Mouse (Mus musculus) spleen, postnatal 36 days (tissue): ENCODE measurements around the gene Ccl6.

Experiments
- DNase-seq, 2 experiments: peaks; one replicate each; pipeline ENCODE4 v3.0.0; 2022; ENCODE audit warnings: low spot score in 2 of 2, mixed read lengths in 1 of 2

Ccl6 gene

GRCm38 (mm10) chr11:83592853-83593252, at the start of gene Ccl6:
Gene Ccl6 (minus strand): TSS chr11:83593087.
- no peak for DNase-seq

- no peak for DNase-seq
Measured at GRCm38 (mm10) chr11:83641216-83641615, 48.3 kb upstream of the Ccl6 start.

GRCm38 (mm10) chr11:83640141-83640540, 47.3 kb upstream of the Ccl6 start:
- DNase-seq, result peak; percentile 69 to 75

GRCm38 (mm10) chr11:83639533-83639932, 46.6 kb upstream of the Ccl6 start:
- peak; percentile 35 to 50 for DNase-seq

GRCm38 (mm10) chr11:83638934-83639333, 46.0 kb upstream of the Ccl6 start:
- no peak for DNase-seq

GRCm38 (mm10) chr11:83636742-83637235, 43.9 kb upstream of the Ccl6 start:
- no peak for DNase-seq

- DNase-seq, result no peak
Measured at GRCm38 (mm10) chr11:83634898-83635297, 42.0 kb upstream of the Ccl6 start.

- no peak for DNase-seq
Measured at GRCm38 (mm10) chr11:83634425-83634824, 41.5 kb upstream of the Ccl6 start.

- DNase-seq, result no peak
Measured at GRCm38 (mm10) chr11:83632744-83633143, 39.9 kb upstream of the Ccl6 start.

GRCm38 (mm10) chr11:83631065-83631464, 38.2 kb upstream of the Ccl6 start:
- no peak for DNase-seq

GRCm38 (mm10) chr11:83630630-83631029, 37.7 kb upstream of the Ccl6 start:
- DNase-seq, result no peak

GRCm38 (mm10) chr11:83628808-83629207, 35.9 kb upstream of the Ccl6 start:
- DNase-seq, result no peak

- DNase-seq, result no peak
Measured at GRCm38 (mm10) chr11:83623586-83623985, 30.7 kb upstream of the Ccl6 start.

- DNase-seq, result no peak
Measured at GRCm38 (mm10) chr11:83619037-83619436, 26.1 kb upstream of the Ccl6 start.

- DNase-seq, result no peak
Measured at GRCm38 (mm10) chr11:83618238-83618637, 25.4 kb upstream of the Ccl6 start.

GRCm38 (mm10) chr11:83616586-83616985, 23.7 kb upstream of the Ccl6 start:
- DNase-seq, result no peak

GRCm38 (mm10) chr11:83610900-83611299, 18.0 kb upstream of the Ccl6 start:
- DNase-seq, result peak in 1 of 2 experiments; percentile 8

- no peak for DNase-seq
Measured at GRCm38 (mm10) chr11:83606396-83606795, 13.5 kb upstream of the Ccl6 start.

- no peak for DNase-seq
Measured at GRCm38 (mm10) chr11:83605535-83605934, 12.6 kb upstream of the Ccl6 start.

- DNase-seq, result no peak
Measured at GRCm38 (mm10) chr11:83604698-83605097, 11.8 kb upstream of the Ccl6 start.

- no peak for DNase-seq
Measured at GRCm38 (mm10) chr11:83603399-83603798, 10.5 kb upstream of the Ccl6 start.

GRCm38 (mm10) chr11:83600576-83600975, 7.7 kb upstream of the Ccl6 start:
- no peak for DNase-seq

GRCm38 (mm10) chr11:83598991-83599390, 6.1 kb upstream of the Ccl6 start:
- DNase-seq, result no peak

GRCm38 (mm10) chr11:83598207-83598837, 5.4 kb upstream of the Ccl6 start:
- DNase-seq, result no peak
